Mouse (Mus musculus): Measurements from ENCODE around the gene Sptbn4. TPM values are rescaled to one million over a fixed set of nuclear protein-coding genes. Genes with fewer than 3 reads are reported as not detected.
A peak's percentile ranks its signal among the peaks of the same experiment; 100 is the strongest.

The Sptbn4 gene
- total RNA-seq, 2 experiments from 2014 or later: 89.7 to 99.2 TPM

DNA sequence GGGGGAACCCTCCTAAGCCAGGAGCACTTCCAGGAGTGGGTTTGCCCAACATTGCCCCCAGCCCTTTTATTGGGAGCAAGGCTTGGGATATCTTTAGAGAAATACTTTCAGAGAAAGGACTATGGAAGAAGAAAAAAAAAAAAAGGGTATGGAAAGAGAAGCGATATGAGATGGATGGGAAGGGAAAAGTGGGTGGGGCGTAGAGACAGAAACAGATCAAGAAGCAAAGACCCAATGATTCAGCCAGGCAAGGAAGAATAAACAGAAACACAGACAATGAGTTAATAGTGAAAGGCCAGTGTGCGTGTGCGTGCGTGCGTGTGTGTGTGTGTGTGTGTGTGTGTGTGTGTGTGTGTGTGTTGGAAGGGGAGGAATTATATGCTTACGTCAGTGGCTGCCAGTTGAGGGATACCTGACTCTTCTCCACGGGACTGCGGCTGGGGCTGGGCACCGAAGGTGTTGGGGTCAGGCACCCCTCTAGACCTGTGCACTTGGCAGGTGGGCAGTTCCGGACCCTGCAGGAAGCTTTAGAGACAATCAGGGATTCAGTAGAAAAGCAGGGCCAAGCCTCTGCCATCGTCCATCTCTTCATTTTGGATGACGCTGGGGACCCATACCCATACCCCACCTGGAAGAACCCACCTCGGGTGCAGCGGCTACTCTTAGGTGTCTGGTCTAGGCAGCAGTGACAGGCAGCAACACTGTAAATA is 112.3 kb downstream of the Sptbn4 start:
- peak in 1 of 2 experiments; percentile 38 for DNase-seq (ENCODE audit: extremely low spot score in 1 of 2, low spot score in 2 of 2)
- intact Hi-C loops (cut with DNase I): no loop called here

DNA sequence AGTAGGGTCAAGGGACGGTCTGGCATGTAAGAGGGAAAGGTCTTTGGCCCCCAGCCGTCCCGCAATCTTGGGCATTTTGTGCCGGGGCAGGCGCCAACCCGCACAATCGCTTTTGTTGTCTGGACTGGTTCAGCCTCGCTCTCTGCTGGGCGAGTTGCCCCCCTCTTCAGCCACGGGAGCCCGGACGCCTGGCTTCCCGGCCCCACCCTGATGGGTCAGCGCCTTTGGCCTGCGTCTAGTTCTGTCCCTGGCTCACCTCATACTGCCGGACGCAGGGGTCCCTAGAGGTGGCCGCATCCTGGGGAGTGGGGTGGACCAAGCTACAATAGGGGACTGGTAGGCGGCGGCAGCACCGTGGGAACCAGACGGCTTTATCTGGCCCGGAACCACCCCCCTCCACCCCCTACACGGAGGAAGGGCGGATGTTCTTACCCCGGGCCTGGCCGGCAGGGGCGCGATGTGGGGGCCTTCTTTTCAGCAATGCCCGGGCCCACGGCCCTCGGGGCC is 113.0 kb downstream of the Sptbn4 start:
- DNase-seq (ENCODE audit: extremely low spot score in 1 of 2, low spot score in 2 of 2): peak in 1 of 2 experiments; percentile 81
- intact Hi-C loops (cut with DNase I): no loop called here

DNA sequence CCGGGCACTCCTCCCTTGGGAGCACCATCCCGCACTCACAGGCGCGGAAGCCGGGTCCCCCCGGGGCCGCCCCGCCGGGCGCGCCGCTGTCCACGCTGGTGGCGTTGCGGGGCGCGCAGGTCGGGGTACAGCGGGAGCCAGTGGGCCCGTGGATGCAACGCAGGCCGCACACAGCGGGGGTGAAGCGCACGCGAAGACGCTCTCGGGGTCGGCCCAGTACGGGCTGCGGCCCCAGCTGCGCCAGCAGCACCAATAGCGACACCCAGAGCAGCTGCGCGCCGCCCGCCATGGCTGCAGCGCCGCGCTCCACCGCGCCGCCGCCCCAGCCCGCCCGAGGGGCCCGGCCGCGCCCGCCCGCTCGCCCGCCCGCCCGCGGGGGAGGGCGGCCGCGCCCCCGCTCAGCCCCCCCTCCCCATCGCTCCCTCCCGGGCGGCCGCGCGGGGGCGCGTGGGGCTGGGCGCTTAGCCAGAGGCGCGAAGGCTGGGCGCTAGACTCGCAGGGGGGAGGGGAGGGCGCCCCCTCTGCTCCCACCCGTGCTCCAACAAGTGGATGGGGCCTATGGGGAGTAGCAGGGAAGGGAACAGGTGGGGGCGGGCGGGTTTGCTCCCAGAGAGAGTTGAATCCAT is 114.1 kb downstream of the Sptbn4 start:
- intact Hi-C loops (cut with DNase I): loop anchor here (2.0 kb wide), 1 partner anchor 61 kb away; no protein-coding TSS in a partner anchor
- peak in 1 of 2 experiments; percentile 69 for DNase-seq (ENCODE audit: extremely low spot score in 1 of 2, low spot score in 2 of 2)

DNA sequence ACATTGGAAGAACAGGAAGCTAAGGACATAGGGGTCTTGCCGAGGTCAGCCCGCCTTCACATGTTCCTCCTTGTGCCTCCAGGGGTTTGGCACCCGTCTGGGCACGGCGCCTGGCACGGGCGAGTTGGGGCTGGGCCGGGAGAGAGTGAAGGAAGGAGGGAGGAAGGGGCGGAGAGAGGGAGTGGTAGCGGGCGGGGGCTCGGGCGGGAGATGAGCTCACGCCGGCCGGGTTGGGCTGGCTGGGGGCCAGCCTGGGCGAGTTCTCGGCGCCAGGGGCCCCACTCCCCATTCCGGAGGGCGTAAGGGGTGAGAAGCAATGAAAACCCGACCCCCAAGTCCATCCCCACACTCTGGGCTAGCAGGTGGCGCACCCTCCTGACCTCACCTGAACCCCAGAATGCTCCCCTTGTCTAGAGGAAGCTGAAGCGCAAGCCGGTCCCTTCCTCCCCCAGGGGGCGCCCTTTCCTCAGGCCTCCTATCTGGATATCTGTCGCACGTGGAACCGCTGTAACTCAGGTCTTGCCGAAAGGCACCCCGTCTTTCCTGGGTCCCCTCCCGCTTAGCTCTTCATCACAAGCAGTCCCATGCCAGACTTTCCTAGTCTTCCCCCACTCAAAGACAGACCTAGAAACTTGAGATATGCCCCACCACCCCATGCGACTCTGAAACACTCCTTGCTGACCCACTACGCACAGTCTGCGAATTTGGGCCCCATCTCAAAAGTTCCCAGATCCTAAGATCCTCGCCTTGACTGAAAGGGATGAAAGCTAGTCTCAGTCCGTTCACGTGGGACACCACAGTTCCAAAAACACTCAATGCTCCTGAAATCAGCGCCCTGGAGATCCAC is 114.9 kb downstream of the Sptbn4 start:
- peak; percentile 69 to 90 for DNase-seq (ENCODE audit: extremely low spot score in 1 of 2, low spot score in 2 of 2)
- intact Hi-C loops (cut with DNase I): loop anchor here (2.0 kb wide), 1 partner anchor 62 kb away; no protein-coding TSS in a partner anchor

DNA sequence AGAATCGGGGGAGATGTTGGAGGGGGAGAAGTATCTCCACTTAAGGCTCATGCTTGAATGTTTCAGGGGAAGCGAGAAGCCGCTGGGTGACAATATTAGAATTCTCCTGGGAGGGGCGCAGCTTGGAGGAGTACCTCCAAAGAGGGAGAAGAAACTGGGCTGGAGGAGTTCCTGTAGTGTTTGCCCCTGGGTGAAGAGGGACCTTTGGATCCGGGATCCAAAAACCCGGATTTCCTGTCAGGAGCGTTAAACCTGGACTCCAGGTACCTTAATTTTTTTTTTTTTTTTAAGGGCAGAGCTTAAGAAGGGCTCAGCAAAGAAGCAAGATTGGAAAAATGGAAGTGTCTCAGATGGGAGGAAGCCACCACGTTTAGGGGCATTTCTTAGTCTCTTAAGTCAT is 115.6 kb downstream of the Sptbn4 start:
- intact Hi-C loops (cut with DNase I): loop anchor here (2.0 kb wide), 1 partner anchor 63 kb away; no protein-coding TSS in a partner anchor
- DNase-seq (ENCODE audit: extremely low spot score in 1 of 2, low spot score in 2 of 2): peak in 1 of 2 experiments; percentile 32

DNA sequence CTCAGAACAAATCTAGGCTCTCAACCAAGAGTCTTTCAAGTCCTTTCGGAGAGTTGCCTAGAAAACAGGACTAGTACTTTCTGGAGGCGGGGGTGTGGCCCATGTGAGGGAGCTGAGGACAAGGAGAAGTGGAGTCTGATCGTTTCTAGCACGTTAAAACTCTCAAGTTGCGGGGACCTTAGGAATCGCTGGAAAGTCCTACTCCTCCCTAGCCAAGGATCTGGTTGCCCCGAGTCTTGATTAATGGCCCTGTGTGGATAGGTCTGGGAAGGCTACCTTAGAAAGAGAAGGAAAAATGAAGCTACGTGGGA is 116.0 kb downstream of the Sptbn4 start:
- peak in 1 of 2 experiments; percentile 57 for DNase-seq (ENCODE audit: extremely low spot score in 1 of 2, low spot score in 2 of 2)
- intact Hi-C loops (cut with DNase I): no loop called here

DNA sequence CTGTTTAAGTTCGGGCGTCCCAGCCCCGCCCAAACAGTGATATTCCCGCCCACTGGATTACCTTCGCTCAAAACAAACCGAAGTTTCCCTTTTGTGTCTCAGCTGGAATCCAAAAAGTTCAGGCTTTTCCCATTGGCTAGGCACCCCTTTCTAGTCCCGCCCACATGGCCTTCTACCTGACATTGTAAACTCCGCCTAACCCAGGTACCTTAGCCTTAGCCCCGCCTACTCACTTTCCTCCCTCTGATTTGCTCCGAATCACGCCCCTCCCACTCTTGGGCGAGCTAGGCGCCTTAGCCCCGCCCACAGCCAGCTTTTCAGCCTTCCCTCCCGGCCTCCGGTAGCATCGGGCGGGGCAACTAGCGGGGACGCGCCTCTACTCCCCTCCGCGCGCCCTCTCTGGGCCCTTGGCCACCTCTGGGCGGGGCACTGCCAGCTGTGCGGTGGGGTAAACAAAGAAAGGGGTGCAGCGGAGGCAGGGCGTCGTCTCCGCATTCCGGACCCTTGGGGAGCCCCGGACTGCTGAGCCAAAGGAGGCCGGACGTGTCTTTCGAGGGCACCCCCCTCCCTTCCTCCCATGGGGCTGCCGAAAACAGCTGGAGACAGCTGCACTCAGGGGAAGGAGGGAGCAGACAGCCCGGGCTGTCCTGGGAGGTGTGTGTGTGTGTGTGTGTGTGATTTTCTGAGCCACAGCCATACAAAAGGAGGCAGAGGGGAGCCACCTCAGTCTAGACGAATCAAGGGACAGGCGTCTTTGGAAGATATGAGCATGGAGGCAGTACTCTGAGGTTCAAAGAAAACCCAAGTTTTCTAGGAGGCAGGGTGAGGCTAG is 116.6 kb downstream of the Sptbn4 start:
- intact Hi-C loops (cut with DNase I): no loop called here
- DNase-seq (ENCODE audit: extremely low spot score in 1 of 2, low spot score in 2 of 2): peak in 1 of 2 experiments; percentile 93

DNA sequence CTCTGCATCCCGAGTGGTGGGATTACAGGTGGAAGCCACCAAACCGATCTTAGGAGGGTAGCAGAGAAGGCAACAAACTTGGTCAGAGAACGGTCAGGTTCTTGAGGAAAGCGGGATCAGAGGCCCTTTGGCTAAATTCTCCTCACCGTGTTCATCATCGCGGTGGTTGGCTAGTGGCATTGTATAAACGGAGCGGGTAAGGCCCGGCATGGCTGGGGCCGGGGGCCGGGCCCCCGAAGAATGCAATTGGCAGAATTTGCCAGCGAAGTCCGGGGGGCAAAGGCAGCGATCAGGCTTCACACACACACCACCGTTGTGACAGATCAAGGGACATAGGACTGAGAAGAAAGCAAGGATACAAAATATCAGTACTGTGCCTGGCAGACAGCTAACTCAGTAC is 117.5 kb downstream of the Sptbn4 start:
- intact Hi-C loops (cut with DNase I): no loop called here
- no peak for DNase-seq (ENCODE audit: extremely low spot score in 1 of 2, low spot score in 2 of 2)

DNA sequence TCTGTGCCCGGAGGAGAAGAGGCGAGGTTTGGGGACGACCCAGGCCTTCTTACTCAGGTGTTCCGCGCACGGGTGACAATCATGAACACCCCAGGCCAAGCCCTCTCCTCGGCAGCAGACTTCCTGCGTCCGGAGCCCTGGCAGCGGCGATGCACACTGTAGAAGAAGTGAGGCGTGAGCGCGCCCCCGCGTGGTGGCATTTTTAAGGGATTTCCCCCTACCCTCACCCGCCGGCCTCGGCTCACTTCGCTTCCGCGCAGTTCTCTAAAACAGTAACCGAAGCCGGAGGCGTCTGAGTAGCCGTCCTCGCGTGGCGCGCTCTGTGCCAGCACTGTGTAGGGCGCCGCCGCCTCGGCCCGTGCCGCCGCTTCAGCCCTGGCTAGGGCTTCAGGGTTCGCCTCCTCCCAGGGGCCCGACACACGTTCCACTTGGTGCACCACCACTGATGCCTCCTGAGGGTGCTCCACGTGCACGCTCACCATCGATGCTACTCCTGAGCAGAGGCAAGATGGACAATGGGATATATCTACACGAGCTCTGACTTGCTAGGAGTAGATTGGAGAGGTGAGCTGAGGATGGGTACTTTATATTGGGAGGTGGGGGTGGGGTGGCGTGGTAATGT is 118.0 kb downstream of the Sptbn4 start:
- intact Hi-C loops (cut with DNase I): no loop called here
- DNase-seq (ENCODE audit: extremely low spot score in 1 of 2, low spot score in 2 of 2): peak; percentile 70 to 88

DNA sequence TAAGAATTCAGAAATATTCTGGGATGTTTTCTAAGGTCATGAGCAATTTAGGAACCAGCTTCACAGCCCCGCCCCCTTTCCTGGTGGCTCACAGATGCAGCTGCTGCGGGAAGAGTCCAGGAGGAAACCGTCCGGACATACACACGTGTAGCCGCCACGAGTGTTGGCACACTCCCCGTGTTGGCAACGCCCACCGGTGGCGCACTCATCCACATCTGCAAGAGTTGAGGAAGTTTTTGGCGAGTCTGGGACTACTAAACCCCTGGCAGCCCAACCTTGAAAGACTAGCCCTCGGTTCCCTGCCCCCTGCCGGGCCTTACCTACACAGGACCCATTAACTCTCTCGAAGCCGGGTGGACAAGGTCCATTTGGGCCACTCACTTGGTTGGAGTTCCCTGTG is 118.8 kb downstream of the Sptbn4 start:
- no peak for DNase-seq (ENCODE audit: extremely low spot score in 1 of 2, low spot score in 2 of 2)
- intact Hi-C loops (cut with DNase I): no loop called here

DNA sequence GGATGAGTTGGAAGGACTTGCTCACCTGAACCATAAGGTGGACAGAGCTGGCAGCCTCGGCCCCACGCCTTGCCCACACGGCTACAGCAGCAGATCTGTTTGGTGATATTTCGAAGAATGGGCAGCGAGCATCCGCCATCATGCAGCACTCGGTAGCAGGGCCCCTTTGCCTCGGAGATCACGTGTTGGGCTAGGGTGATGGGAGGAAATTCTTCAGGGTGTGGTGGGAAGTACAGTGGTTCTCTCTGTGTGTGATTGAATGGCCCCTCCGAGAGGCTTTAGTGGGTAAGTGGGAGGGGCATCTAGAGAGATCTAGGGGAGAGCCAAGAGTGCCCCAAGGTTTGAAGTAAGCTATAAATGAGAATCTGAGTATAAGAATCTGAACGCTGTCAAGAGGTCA is 119.3 kb downstream of the Sptbn4 start:
- DNase-seq (ENCODE audit: extremely low spot score in 1 of 2, low spot score in 2 of 2): no peak
- intact Hi-C loops (cut with DNase I): no loop called here

DNA sequence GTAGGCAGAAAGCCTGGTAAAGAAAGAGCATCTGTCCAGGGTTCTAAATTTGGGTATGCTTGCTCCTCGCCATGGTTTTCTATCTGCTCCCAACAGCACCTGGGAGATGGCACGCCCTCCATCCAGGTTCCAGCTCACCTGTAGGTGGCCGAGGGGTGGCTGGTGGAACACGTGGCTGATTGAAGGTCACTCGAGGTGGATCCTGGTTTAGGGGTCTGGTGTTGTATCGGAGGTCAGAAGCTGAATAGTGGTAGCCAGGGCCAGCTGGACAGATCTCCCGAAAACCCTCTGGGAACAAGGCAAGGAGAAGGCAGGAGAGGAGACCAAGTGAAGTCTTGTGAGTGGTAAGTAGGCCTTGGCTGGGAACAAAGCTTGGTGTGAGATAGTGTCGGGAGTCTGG is 120.0 kb downstream of the Sptbn4 start:
- DNase-seq (ENCODE audit: extremely low spot score in 1 of 2, low spot score in 2 of 2): no peak
- intact Hi-C loops (cut with DNase I): no loop called here

DNA sequence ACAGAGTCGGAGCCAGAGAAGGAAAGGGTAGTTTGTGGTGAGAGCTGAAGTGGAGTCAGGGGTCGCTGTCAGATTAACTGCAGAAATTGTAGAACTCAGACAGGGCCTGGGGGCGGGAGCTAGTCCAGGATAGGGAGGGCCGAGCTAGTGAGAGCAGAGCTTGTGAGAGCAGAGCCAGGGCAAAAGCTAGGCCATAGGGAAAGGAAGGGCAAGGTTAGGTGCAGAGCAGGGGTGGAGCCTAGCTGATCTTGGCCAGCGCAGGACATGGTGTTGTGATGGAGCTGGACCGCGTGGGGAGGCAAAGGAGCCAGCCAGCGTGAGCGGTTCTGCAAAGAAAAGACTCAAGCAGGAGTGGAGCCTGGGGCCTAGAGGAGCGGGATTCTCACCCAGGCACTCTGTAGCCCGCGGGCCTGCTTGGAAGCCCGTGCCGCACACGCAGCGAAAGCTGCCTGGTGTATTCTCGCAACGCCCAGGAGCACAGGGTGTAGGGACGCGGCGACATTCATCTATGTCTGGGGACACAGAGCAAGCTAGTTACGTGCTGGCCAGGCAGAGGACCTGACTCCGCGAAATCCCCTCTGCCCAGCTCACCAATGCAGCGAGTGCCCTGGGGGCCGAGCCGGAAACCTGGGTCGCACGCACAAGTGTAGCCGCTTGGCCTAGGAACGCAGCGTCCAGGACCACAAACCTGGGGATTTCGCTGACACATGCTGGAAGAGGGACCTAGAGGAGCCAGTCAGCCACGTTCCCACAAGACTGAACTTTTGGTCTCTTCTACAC is 121.2 kb downstream of the Sptbn4 start:
- no peak for DNase-seq (ENCODE audit: extremely low spot score in 1 of 2, low spot score in 2 of 2)
- intact Hi-C loops (cut with DNase I): no loop called here

DNA sequence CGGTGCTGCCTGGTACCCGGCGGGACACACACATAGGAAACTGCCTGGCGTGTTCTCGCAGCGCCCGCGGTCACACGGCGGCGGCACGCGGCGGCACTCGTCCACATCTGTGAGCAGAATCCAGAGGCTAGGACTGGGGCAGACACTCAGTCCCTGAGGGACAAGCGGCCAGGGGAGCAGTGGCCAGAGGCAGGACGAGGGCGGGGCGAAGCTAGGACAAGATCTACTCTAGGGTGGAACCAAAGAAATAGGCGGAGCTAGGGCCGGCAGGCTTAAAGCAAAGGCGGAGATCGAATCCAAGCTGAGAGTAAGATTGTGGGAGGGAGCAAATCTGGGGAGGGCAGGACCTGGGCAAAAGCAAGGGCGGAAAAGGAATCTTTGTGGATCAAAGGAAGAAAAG is 121.8 kb downstream of the Sptbn4 start:
- intact Hi-C loops (cut with DNase I): no loop called here

DNA sequence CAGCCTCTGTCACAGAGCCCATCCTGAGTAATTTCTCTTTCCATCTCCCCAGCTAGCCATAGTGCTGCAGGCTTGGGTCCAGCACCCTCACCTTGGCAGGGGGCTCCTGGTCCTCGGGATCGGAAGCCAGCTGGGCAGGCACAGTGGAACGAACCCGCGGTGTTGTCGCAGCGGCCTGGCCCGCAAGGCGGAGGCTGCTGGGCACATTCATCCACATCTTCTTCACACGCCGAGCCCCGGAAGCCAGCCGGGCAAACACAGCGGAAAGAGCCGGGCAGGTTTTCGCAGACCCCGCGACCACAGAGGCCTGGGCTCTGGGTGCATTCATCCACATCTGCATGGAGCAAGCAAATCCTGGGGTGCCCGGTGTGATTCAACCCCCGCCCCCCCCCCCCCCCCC is 122.6 kb downstream of the Sptbn4 start:
- DNase-seq (ENCODE audit: extremely low spot score in 1 of 2, low spot score in 2 of 2): no peak
- intact Hi-C loops (cut with DNase I): no loop called here

More for the DNA sequence above, 121.8 kb downstream of the Sptbn4 start:
- DNase-seq (ENCODE audit: extremely low spot score in 1 of 2, low spot score in 2 of 2): peak in 1 of 2 experiments; percentile 86

DNA sequence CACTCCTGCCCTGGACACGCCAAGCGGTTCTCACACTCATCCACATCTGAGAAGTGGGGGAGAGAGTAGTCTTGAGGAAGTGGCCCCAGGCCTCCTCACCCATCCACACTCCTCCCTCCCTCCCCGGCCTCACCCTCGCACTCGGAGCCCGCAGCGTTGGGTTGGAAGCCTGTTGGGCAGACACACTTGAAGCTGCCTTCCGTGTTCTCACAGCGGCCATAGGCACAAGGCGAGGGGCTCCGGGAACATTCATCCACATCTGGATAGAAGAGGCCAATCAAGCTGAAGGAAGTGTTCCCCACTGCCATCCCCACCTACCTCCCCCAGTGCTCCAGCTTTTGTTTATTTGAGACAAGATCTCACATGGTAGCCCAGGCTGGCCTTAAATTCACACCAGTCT is 123.3 kb downstream of the Sptbn4 start:
- no peak for DNase-seq (ENCODE audit: extremely low spot score in 1 of 2, low spot score in 2 of 2)
- intact Hi-C loops (cut with DNase I): no loop called here

DNA sequence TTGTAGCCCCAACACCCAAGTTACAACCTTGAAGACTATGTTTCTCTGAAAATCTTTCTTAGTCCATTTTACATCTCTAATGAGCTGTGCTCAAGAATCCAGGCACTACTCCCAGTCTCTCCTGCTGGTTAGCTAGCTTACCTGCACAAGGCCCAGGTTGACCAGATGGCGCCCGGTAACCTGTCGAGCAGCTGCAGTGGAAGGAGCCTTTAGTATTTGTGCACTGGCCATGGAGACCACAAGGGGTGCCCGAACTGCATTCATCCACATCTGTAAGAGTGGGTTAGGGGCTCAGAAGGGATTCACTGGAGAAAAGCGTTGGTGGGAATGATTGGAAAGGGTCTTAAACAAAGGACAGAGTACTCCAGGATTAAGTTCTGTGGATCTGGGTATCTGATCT is 124.5 kb downstream of the Sptbn4 start:
- no peak for DNase-seq (ENCODE audit: extremely low spot score in 1 of 2, low spot score in 2 of 2)
- intact Hi-C loops (cut with DNase I): no loop called here

DNA sequence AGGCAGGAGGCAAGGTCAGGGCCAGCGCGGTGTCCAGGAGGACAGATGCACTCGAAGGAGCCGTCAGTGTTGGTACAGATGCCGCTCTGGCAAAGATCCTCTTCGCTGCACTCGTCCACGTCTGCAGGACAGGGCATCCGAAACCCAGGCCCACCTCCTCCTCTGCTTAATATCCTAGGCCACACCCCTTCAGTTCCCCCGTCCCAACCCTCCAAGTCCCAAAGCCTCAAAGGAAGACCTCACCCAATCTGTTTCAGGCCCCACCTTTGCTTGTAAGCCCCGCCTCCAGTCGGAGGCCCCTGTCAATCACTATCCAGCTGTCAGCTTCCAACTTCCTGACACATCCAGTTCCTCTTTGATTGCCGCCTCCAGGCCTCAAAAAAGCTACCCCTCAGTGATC is 125.2 kb downstream of the Sptbn4 start:
- intact Hi-C loops (cut with DNase I): no loop called here
- no peak for DNase-seq (ENCODE audit: extremely low spot score in 1 of 2, low spot score in 2 of 2)
